Mouse (Mus musculus) lung, embryonic 14.5 days (tissue): ENCODE measurements around the gene Mov10. TPM values are rescaled to one million over a fixed set of nuclear protein-coding genes. Genes with fewer than 3 reads are reported as not detected.
"Not testable (repeated sequence)": the region's sequence is repeated elsewhere in the genome, so short reads cannot be mapped to it uniquely, and the experiment has no call there.

Experiments
- ATAC-seq: fragments of 200-750 bp; cut with Nextera tagmentation; 2 replicates; pipeline ENCODE4 v1.8.0; 2017; ENCODE audit warnings: mild to moderate bottlenecking, moderate TSS enrichment, moderate library complexity; ENCODE audit not compliant: insufficient read depth
- DNase-seq: peaks from one replicate; pipeline ENCODE4 v3.0.0-alpha.2; 2015
- H3K27ac ChIP-seq: fragments of 300-500 bp; sonication (generic); 2 replicates; pipeline ENCODE4 v1.5.1; 2014; ENCODE audit warnings: low read depth, mild to moderate bottlenecking, moderate library complexity
- H3K27me3 ChIP-seq: fragments of 300-500 bp; sonication (generic); 2 replicates; pipeline ENCODE4 v1.6.1; 2014; ENCODE audit warnings: low read length, control low read depth; ENCODE audit not compliant: insufficient read depth
- H3K36me3 ChIP-seq: fragments of 300-500 bp; sonication (generic); 2 replicates; pipeline ENCODE4 v1.6.1; 2014; ENCODE audit warnings: control low read depth; ENCODE audit not compliant: insufficient read depth
- H3K4me1 ChIP-seq: fragments of 300-500 bp; sonication (generic); 2 replicates; pipeline ENCODE4 v1.6.1; 2014; ENCODE audit warnings: antibody characterized with exemption, control low read depth; ENCODE audit not compliant: insufficient read depth
- H3K4me2 ChIP-seq: fragments of 300-500 bp; sonication (generic); 2 replicates; pipeline ENCODE4 v1.6.1; 2014; ENCODE audit warnings: mild to moderate bottlenecking
- H3K4me3 ChIP-seq: fragments of 300-500 bp; sonication (generic); 2 replicates; pipeline ENCODE4 v1.5.1; 2014; ENCODE audit warnings: low read depth, low read length
- H3K9ac ChIP-seq: fragments of 300-500 bp; sonication (generic); 2 replicates; pipeline ENCODE4 v1.6.1; 2014
- H3K9me3 ChIP-seq: fragments of 300-500 bp; sonication (generic); 2 replicates; pipeline ENCODE4 v1.6.1; 2016; ENCODE audit warnings: low read depth, low read length, control low read depth
- CTCF ChIP-seq: IDR thresholded peaks from 2 replicates; pipeline ENCODE4 v1.5.1; 2016; ENCODE audit warnings: antibody characterized with exemption, low read depth
- WGBS: fragments of 180-500 bp; shearing (Covaris S2); extraction: QIAGEN DNeasy Blood & Tissue Kit; methylation state at CpG from one replicate; pipeline ENCODE4 v1.1.7; 2014; 5-methylcytosine and 5-hydroxymethylcytosine counted together
- polyA plus RNA-seq: library from polyadenylated mRNA; unstranded; fragments of >200 nt; fragmentation: Nextera tagmentation; extraction: Ambion mirVana; gene quantifications from 2 replicates; pipeline ENCODE4 v1.2.1, GENCODE M21; 2014

Gene Mov10
- polyA plus RNA-seq, 1 experiment from 2014 or later: 51.0 TPM

DNA sequence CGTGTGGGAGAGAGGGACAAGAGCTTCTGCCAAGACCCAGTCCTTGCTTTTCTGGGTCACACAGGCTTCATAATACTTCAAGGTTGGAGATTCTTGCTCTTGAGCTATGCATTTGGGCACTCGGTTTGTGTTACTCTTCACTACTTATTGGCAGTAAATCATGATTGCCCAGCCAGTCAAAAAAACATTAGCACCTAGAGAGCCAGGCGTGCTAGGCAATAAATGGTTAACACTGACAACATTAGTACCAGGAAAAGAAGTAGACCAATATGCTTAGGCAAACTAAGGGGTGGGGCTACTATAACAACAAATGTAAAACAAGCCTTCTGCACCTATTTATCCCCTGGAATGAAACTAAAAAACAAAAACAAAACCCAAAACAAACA, 379 bp upstream of the Mov10 start:
- no peak for ATAC-seq
- Histone ChIP-seq H3K4me1 (peaks cover 14% of the 10 kb centered on the region; the same call in 1 of the 2 replicates), H3K9ac (peak overlapping the region; percentile 95), H3K27ac (peak overlapping the region; percentile 98), H3K9me3 (no peaks in the 10 kb centered on the region), H3K36me3 (peaks cover 21% of the 10 kb centered on the region; the same call in 1 of the 2 replicates), H3K4me3 (peak overlapping the region; percentile 89), H3K27me3 (no peaks in the 10 kb centered on the region), H3K4me2 (peak overlapping the region; percentile 67)
- DNase-seq: no peak
- no peak for TF ChIP-seq CTCF
- 5% methylated on average over 3 of the region's 3 CpGs for WGBS

DNA sequence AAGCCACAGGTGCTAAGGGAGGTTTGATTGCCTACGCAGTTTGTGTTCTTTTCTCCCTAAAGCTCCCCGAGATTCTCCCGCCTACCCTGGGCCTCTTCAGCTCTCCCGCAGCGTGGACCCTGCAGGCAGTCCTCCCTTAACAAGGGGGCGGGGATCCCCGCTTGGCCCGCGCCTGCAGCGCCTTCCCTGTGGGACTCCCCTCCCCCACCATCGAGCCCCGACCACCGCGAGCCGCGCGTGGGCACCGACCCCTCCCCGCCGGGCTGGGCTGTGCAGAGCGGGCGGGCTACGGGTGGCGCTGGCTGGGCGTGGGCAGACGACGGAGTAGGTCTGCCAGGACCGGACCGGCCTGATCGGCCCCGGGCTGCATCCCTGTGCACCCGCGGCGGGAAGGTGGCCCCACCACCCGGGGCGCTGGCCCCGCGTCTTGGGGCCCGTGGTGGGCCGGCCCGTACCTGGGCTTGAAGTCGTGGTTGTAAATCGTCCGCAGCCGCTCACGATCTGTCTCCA, 827 bp downstream of the Mov10 start:
- under 1% methylated on average over 46 of the region's 46 CpGs for WGBS
- peaks cover 21% of the 10 kb centered on the region; the same call in 1 of the 2 replicates for H3K36me3 ChIP-seq
- DNase-seq: peak; percentile 70
- TF ChIP-seq CTCF: no peak
- peak overlapping the region; percentile 89 for H3K4me3 ChIP-seq
- H3K27me3 ChIP-seq: no peaks in the 10 kb centered on the region
- H3K9ac ChIP-seq: peak overlapping the region; percentile 95
- H3K4me2 ChIP-seq: peak overlapping the region; percentile 67
- peak overlapping the region; percentile 98 for H3K27ac ChIP-seq
- peaks cover 14% of the 10 kb centered on the region; the same call in 1 of the 2 replicates for H3K4me1 ChIP-seq
- H3K9me3 ChIP-seq: no peaks in the 10 kb centered on the region
- ATAC-seq: peak; percentile 73

DNA sequence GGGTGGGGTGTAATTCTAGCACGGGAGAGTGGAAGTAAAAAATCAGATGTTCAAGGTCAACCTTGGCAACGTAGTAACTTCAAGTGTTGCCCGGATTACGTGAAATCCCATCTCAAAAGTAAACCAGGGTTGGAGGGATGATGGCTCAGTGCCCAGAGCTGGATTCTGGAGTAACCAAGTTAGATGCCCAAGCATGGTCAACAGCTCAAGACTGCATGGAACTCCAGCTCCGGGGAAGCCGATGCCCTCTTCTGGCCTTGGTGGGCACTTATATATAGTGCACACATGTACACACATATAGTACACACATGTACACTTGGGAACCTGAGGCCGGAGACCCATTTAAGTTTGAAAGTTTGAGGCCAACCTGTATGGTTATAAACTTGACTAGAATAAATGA, 2.2 kb downstream of the Mov10 start:
- TF ChIP-seq CTCF: no peak
- Histone ChIP-seq H3K36me3 (peaks cover 17% of the 10 kb centered on the region; the same call in 1 of the 2 replicates), H3K9me3 (no peaks in the 10 kb centered on the region), H3K4me2 (peak overlapping the region; percentile 67), H3K27ac (no peak overlapping the region), H3K27me3 (no peaks in the 10 kb centered on the region), H3K4me1 (peaks cover 14% of the 10 kb centered on the region; the same call in 1 of the 2 replicates), H3K9ac (no peak overlapping the region), H3K4me3 (peak overlapping the region; percentile 89; the same call in 1 of the 2 replicates)
- DNase-seq (no peak), ATAC-seq (no peak)
- WGBS: 87% methylated on average over 7 of the region's 7 CpGs

DNA sequence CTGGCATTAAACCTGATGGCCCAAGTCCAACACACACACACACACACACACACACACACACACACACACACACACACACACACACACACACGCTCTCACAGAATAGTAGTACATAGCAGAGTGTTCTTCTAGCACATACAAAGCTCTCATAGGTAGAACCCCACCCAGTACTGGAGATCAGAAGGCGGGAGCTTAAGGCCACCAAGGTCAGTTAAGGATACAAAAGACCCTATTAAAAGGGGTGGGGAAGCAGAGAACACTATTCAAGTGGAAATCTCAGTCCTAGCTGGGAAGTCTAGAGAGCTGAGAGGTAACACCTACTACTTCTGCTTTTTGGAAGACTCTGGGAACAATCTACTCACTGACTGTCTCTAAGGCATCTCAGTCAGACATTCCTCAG, 3.0 kb downstream of the Mov10 start:
- no peak for TF ChIP-seq CTCF
- 81% methylated on average over 2 of the region's 2 CpGs for WGBS
- ATAC-seq (no peak), DNase-seq (no peak)
- Histone ChIP-seq H3K27ac (no peak overlapping the region), H3K4me2 (no peak overlapping the region), H3K9me3 (no peaks in the 10 kb centered on the region), H3K9ac (no peak overlapping the region), H3K4me3 (no peak overlapping the region), H3K36me3 (peaks cover 9% of the 10 kb centered on the region; the same call in 1 of the 2 replicates), H3K4me1 (peaks cover 14% of the 10 kb centered on the region; the same call in 1 of the 2 replicates), H3K27me3 (no peaks in the 10 kb centered on the region)

DNA sequence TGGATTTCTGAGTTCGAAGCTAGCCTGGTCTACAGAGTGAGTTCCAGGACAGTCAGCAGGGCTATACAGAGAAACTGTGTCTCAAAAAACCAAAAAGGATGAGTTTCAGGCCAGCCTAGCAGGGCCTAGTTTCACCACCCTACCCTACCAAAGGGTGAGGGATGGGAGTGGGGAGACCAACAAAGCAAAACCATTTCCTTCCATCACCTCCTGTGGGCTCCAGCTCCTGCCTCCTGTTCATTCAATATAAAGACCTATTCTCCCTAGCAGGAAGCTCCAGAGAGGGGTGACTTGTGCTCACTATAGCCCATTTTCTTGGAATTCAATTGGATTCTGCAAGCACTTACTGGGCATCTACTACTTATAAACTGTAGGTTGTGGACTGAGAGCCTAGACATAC, 3.6 kb downstream of the Mov10 start:
- Histone ChIP-seq H3K4me3 (no peak overlapping the region), H3K9me3 (no peaks in the 10 kb centered on the region), H3K27me3 (no peaks in the 10 kb centered on the region), H3K36me3 (peaks cover 8% of the 10 kb centered on the region; the same call in 1 of the 2 replicates), H3K4me2 (no peak overlapping the region), H3K27ac (no peak overlapping the region), H3K9ac (no peak overlapping the region), H3K4me1 (peaks cover 14% of the 10 kb centered on the region; the same call in 1 of the 2 replicates)
- ATAC-seq (no peak), DNase-seq (no peak)
- WGBS: 97% methylated on average over 1 of the region's 1 CpGs
- TF ChIP-seq CTCF: no peak

DNA sequence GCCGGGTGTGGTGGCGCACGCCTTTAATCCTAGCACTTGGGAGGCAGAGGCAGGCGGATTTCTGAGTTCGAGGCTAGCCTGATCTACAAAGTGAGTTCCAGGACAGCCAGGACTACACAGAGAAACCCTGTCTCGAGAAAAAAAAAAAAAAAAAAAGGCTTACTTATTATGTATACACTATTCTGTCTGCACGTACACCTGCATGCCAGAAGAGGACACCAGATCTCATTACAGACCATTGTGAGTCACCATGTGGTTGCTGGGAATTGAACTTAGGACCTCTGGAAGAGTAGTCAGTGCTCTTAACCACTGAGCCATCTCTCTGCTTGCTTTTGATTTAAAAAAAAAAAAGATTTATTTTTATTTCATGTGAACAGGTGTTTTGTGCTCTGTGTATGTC, 5.1 kb downstream of the Mov10 start:
- not testable (repeated sequence) for H3K27ac ChIP-seq, H3K9ac ChIP-seq, H3K36me3 ChIP-seq, ATAC-seq, DNase-seq, H3K4me3 ChIP-seq, H3K4me2 ChIP-seq, H3K27me3 ChIP-seq, H3K9me3 ChIP-seq, H3K4me1 ChIP-seq
- 94% methylated on average over 6 of the region's 7 CpGs for WGBS

DNA sequence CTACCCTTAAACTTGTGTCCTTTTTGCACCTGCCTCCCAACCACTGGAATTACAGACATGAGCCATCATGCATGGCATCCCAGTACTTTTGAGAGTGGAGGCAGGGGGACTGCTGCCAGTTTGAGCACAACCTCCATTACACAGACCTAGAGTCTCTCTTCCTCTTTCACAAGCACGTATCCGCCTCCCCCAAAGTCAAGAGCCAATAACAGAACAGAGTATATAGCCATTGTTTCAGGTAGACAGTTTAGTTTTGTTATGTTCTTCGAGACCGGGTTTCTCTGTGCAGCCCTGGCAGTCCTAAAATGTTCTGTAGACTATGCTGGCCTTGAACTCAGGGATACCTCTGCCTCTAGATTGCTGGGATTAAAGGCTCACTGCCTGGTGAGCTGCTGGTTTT, 6.1 kb downstream of the Mov10 start:
- 0 out of 2 replicates have a peak, but pooled peaks cover 9% of the 10 kb centered on the region for H3K4me1 ChIP-seq
- 76% methylated on average over 4 of the region's 4 CpGs for WGBS
- no peak overlapping the region for H3K4me2 ChIP-seq
- no peak overlapping the region for H3K9ac ChIP-seq
- no peaks in the 10 kb centered on the region for H3K9me3 ChIP-seq
- H3K36me3 ChIP-seq: peaks cover 8% of the 10 kb centered on the region; the same call in 1 of the 2 replicates
- no peak for TF ChIP-seq CTCF
- H3K27ac ChIP-seq: no peak overlapping the region
- H3K27me3 ChIP-seq: no peaks in the 10 kb centered on the region
- no peak for DNase-seq
- no peak overlapping the region for H3K4me3 ChIP-seq
- no peak for ATAC-seq
